Mouse (Mus musculus) frontal cortex, adult 2 months (tissue): Measurements from ENCODE around the gene Aldh1l1. TPM values are rescaled to one million over a fixed set of nuclear protein-coding genes. Genes with fewer than 3 reads are reported as not detected.

Experiments
- DNase-seq, 2 experiments: peaks; one replicate each; pipeline ENCODE4 v3.0.0; 2022; ENCODE audit warnings: low spot score in 1 of 2; ENCODE audit errors: extremely low spot score in 1 of 2
- polyA plus RNA-seq: library from polyadenylated mRNA; depleted of rRNA; stranded (reverse); fragments of >200 nt; gene quantifications from 2 replicates; pipeline ENCODE4 v1.2.3, GENCODE M21; 2012

Gene Aldh1l1
- polyA plus RNA-seq, 1 experiment, result 51.6 TPM

DNA sequence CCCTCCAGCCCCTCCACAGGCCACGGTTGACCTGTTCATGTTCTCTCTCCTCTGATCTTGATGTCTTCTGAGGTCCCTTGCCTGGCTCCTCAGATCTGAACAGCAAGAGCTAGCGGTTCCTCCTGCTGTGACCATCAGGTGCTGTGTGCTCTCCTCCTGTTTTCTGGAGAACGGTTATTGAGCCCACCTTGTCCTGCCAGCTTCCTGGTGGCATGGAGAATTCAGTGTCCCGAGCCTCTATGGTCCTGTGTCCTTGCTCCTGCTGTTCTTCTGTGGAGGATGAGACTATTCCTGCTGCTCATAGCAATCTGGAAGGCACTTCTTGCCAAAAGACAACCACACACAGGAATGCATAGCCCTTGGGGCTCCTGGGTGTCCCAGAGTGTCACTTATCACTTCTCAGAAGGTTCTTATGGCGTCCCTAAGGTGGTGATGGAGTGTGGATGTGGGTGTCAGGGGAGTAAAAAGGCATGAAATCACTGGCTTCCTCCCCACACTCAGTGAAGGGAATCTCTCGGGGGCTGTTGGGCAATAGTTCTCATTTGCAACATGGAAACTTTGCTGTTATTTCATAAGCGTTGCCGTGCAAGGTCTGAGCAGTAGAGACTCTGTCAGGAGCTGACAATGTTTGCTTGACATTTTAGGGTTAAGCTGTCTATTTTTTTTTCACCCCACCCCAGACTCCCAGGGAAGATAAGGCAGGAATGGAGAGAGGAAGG, 15.2 kb downstream of the Aldh1l1 start:
- no peak for DNase-seq

GRCm38 (mm10) chr6:90505906-90506305, 19.7 kb downstream of the Aldh1l1 start:
- DNase-seq, result no peak

- peak; percentile 79 to 90 for DNase-seq
These were observed 20.6 kb downstream of the Aldh1l1 start for GRCm38 (mm10) chr6:90506673-90507311.

DNA sequence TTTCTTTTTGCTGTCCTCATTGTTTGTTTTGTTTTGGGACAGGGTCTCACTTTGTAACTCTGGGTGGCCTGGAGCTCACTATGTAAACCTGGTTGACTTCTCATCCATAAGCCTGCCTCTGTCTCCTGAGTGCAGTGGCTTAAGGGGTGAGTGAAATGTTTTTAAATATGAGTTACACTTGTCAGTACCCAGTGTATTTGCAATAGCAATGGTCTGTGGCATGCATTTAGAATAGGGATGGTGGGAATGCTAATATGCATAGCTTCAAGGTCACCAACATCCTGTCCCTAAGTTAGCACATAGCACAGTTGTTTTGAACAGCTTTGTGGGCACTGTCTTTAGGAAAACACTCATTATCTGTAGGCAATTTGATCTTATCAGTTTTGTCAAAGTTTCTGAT, 21.2 kb downstream of the Aldh1l1 start:
- DNase-seq, result no peak

DNA sequence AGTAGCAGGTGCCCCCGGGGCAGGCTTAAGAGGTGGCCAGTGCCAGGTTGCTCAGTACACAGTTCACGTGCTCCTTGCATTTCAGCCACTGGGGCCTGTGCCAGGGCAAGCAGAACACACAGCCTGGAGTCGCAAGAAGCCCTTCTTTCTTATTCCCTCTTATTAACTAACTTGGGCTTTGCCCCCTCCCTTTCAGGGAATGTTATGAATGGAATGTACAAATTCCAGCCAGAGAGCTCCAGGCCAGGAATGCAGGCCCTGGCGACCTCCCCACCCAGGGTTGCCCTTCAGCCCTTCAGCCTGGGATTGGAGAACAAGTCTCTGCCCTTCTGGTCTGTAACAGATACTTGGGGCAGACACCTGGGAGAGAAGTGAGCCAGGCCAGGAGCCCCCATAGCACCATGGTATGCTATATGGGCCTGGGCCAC, 22.0 kb downstream of the Aldh1l1 start:
- DNase-seq, result peak in 1 of 2 experiments; percentile 40

DNA sequence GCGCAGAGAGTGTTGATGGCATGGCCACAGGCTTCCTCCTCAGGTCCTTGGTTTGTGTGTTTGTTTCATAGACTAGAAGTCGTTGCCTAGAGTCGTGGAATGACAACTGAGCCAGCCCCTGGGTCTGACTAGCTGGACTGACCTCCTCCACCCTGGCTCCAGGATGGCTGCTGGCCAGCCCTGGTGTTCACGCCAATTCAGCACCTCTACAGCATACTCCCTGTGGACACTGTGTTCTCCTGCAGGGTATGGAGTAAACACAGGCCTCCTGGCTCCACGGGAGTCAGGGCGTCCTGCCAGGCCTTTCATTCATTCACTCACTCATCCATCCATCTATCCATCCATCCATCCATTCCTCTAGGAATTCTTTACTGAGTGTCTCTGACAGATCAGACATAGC, 22.9 kb downstream of the Aldh1l1 start:
- no peak for DNase-seq

GRCm38 (mm10) chr6:90512416-90512815, 26.2 kb downstream of the Aldh1l1 start:
- no peak for DNase-seq

- no peak for DNase-seq
These were observed 27.0 kb downstream of the Aldh1l1 start for GRCm38 (mm10) chr6:90513074-90513856.

- no peak for DNase-seq
These were observed 28.1 kb downstream of the Aldh1l1 start for GRCm38 (mm10) chr6:90514369-90514768.

- peak; percentile 55 to 94 for DNase-seq
These were observed 28.7 kb downstream of the Aldh1l1 start for GRCm38 (mm10) chr6:90514883-90515405.

DNA sequence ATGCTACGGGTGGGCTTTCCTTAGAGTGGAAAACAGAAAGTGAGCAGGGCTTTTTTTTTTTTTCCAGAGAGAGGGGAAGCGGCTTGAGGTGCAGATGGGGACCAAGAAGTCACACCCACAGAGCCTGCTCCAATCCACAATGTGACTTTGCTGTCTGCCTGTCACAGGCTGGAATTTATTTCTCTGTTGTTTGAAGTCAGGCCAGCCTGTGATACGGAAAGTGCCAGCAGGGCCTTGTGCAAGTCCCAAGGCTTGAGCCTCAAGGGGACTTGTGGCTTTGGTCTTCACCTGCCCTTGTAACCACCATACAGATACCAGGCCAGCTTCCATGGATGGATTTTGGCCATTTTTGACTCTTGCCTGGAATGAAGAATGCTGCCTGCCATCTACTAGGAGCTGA, 32.7 kb downstream of the Aldh1l1 start:
- no peak for DNase-seq

DNA sequence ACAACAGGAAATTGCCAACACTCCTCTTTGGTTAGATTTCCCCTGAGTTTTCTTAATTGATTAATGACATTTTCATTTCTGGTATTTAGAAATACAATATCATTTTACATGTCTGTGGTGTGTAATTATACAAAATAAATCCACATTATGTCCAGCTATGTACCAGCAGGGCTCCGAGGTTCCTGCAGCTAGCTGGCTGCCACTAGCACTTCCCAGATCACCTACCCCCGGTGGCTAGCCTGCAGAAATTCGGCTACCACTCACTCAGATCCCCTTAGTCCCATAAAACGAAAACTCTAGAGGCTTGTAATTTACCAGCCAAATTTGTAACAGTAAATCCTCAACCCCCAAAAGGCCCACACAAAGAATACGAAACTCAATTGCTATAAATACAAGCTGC, 33.1 kb downstream of the Aldh1l1 start:
- no peak for DNase-seq

- DNase-seq, result no peak
These were observed 40.2 kb downstream of the Aldh1l1 start for GRCm38 (mm10) chr6:90526406-90526805.

DNA sequence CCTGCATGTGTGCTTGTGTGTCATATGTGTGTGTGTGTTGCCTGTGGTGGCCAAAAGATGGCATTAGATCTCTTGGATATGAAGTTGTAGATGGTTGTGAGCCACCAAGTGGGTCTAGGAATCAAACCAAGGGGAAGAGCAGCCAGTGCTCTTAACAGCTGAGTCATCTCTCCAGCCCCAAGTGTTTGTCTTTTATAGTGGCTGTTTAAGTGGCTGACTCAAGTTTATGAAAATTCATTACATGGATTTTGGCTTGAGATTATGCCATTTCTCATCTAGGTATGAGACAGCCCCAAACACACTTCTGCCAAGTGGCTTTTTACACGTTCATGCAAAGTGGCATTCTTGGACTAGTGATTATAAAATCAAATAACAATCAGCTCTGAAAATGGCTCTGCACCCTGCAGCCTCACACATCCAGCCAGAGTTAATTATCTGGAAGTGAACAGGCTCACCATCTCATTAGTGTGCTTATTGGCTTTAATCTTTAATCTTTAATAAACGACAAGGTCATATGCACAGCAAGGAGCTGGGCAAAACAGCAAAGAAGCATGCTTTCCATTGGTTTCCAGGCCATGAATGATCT, 43.3 kb downstream of the Aldh1l1 start:
- peak in 1 of 2 experiments; percentile 22 for DNase-seq

- DNase-seq, result no peak
These were observed 46.5 kb downstream of the Aldh1l1 start for GRCm38 (mm10) chr6:90532575-90533190.

GRCm38 (mm10) chr6:90533505-90533904, 47.3 kb downstream of the Aldh1l1 start:
- DNase-seq, result no peak

DNA sequence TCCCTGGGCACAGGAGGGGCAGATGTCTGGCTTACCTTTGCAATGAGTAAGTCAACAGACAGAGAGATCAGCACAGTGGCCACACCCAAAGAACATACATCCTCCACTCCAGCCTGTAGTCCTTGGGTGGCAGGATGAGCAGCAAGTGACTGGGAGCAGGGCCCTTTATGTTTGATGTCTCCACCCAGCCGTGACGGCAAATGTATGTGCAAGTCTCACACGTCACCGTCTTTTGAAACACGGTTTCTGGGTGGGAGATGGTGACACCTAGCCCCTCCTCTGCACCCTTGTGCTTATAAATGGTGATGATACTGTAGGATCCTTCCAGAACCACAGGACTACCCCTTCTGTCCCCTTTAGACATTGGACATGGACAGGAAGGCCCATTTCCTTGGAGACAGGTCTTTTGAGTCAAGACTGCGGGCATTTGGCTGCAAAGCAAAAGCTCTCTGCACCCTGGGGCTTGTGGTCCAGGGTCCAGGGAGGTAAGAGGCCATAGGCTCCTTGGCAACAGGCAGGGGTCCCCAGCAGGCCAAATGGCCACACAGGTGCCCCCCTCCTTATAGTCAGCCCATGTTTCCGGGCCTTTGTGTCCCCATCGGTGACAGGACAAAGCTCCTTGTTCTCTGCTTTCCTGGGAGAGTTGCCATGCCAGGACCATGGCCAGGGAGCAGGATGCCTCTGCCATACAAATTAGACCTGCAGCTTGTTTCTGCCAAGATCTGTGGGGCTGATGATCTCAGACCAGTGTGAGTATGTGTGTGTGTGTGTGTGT, 48.7 kb downstream of the Aldh1l1 start:
- peak; percentile 71 to 83 for DNase-seq

DNA sequence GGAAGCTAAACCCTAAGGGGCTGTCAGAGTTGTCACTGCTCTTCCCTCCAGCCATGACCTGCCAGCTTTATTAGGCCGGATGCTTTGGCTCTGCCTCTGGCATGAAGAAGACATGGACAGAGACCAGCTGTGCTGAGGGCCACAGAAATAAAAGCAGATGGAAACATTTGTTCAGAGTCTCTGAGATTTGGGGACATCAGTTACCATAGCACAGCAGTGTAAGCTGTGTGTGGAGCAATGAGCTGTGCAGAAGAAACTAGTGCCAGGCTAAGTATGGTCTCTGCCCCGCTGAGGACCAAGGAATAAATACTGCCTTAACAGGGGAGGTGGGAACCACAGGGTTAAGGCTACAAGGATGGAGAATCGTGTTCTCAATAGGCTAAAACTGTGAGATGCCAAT, 50.6 kb downstream of the Aldh1l1 start:
- DNase-seq, result no peak

- peak; percentile 66 to 94 for DNase-seq
These were observed 51.7 kb downstream of the Aldh1l1 start for GRCm38 (mm10) chr6:90537941-90538340.

DNA sequence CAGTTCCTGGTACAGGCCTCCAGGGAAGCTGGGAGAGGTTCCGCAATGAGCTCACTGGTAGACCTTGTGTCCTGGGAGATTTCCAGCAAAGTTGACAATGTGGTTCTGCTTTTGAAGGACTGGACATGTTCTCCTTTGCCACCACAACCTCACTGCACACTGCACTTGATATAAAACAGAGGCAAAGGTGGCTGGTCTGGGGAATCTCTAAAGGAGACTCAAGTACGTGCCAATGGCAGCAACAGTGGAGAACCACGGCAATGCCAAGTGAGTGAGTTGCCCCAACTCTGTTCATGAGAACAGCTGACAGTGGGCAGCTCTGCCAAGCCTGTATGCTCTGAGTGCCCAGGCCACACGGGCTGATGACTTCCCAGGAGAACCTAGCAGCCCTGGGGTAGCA, 53.0 kb downstream of the Aldh1l1 start:
- DNase-seq, result no peak
